In the genomic region with DNA sequence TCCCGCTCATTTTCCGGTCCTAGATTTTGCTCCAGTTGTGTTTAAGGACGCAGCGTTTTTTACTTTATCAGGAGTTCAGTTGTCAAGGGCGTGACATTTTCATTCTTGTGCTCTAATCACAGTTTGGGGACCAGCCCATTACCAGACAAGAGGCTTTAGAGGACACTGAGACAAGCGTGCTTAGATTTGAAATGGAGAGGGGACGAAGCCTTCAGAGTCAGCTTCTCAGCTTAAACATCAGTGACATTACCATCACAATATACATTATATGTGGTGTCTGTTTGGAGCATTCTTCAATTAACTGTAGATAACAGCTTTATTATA, we compare ENCODE assay signal across 8 mouse cellular contexts. TPM values are rescaled to one million over a fixed set of nuclear protein-coding genes. Genes with fewer than 3 reads are reported as not detected.
A peak's percentile ranks its signal among the peaks of the same experiment; 100 is the strongest.
DNase-seq lines count a peak whose midpoint lies in the region; ATAC-seq and TF ChIP-seq lines count a peak whose summit lies in the region.

No protein-coding gene starts in this region.

- peaks cover 43% of the 10 kb centered on the region for H3K79me2 ChIP-seq in MEL (ENCODE audit: control insufficient read depth, insufficient read depth, low read length, poor library complexity)

- H3K36me3 ChIP-seq in heart, embryonic 14.5 days (ENCODE audit: control insufficient read depth, insufficient read depth, low read length): no peaks in the 10 kb centered on the region
- H3K36me3 ChIP-seq in MEL (ENCODE audit: control insufficient read depth in 1 of 2, insufficient read depth in 2 of 2, low read length in 2 of 2): peaks cover 0 to 23% of the 10 kb centered on the region in 2 experiments; a peak in 3 of 4 replicates
- H3K36me3 ChIP-seq in hindbrain, embryonic 11.5 days (ENCODE audit: control insufficient read depth, insufficient read depth, low read length): no peaks in the 10 kb centered on the region
- no peaks in the 10 kb centered on the region for H3K36me3 ChIP-seq in midbrain, embryonic 11.5 days (ENCODE audit: control insufficient read depth, insufficient read depth, low read length)

- peak overlapping the region; percentile 95 for H3K9ac ChIP-seq in heart, embryonic 14.5 days (ENCODE audit: low read length)
- H3K9ac ChIP-seq in MEL (ENCODE audit: control insufficient read depth, low read depth, low read length, poor library complexity, severe bottlenecking): peak overlapping the region; percentile 81
- H3K9ac ChIP-seq in hindbrain, embryonic 11.5 days (ENCODE audit: low read depth, low read length): peak overlapping the region; percentile 99
- peak overlapping the region; percentile 99 for H3K9ac ChIP-seq in midbrain, embryonic 11.5 days (ENCODE audit: low read length)

- no peak for TF ChIP-seq CTCF in MEL (IDR thresholded peaks at IDR 0.05 in 2 of 3, conservative IDR thresholded peaks at IDR 0.05 in 1 of 3; ENCODE audit: control insufficient read depth in 1 of 3, insufficient read depth in 1 of 3, low read depth in 2 of 3, low read length in 3 of 3, poor library complexity in 1 of 3, severe bottlenecking in 1 of 3)

- no peak for ATAC-seq in heart, embryonic 14.5 days (ENCODE audit: insufficient number of reproducible peaks, insufficient read depth, low FRiP score, low read depth)
- ATAC-seq in hindbrain, embryonic 11.5 days (ENCODE audit: low FRiP score): no peak; the same call in 1 of the 2 replicates
- no peak for ATAC-seq in midbrain, embryonic 11.5 days (ENCODE audit: low FRiP score)

- H3K4me1 ChIP-seq in heart, embryonic 14.5 days (ENCODE audit: control insufficient read depth in 2 of 2, insufficient read depth in 2 of 2, low read length in 2 of 2): peaks cover 0 to 5% of the 10 kb centered on the region in 2 experiments; a peak in 1 of 4 replicates
- peaks cover 6 to 13% of the 10 kb centered on the region in 2 experiments for H3K4me1 ChIP-seq in MEL (ENCODE audit: control insufficient read depth in 1 of 2, insufficient read depth in 2 of 2, low read length in 2 of 2)
- no peaks in the 10 kb centered on the region for H3K4me1 ChIP-seq in hindbrain, embryonic 11.5 days (replicated peaks; ENCODE audit: control insufficient read depth, insufficient read depth, low read length)
- H3K4me1 ChIP-seq in midbrain, embryonic 11.5 days (ENCODE audit: control insufficient read depth, insufficient read depth, low read length): peaks cover 9% of the 10 kb centered on the region; the same call in 1 of the 2 replicates

- TF ChIP-seq POLR2A in MEL (IDR thresholded peaks at IDR 0.05; ENCODE audit: control insufficient read depth in 1 of 2, insufficient read depth in 1 of 2, low read depth in 1 of 2, low read length in 2 of 2, poor library complexity in 1 of 2): no peak

- no peaks in the 10 kb centered on the region for H3K27me3 ChIP-seq in heart, embryonic 14.5 days (ENCODE audit: control insufficient read depth, insufficient read depth, low read length)
- H3K27me3 ChIP-seq in MEL (ENCODE audit: control insufficient read depth in 1 of 2, insufficient read depth in 2 of 2, low read length in 2 of 2): no peaks in the 10 kb centered on the region
- no peaks in the 10 kb centered on the region for H3K27me3 ChIP-seq in hindbrain, embryonic 11.5 days (ENCODE audit: control insufficient read depth, insufficient read depth, low read length)
- H3K27me3 ChIP-seq in midbrain, embryonic 11.5 days (ENCODE audit: control insufficient read depth, insufficient read depth, low read length): no peaks in the 10 kb centered on the region

- H3K27ac ChIP-seq in heart, embryonic 14.5 days (replicated peaks in 1 of 2; ENCODE audit: control insufficient read depth in 1 of 2, insufficient read depth in 1 of 2, low read depth in 2 of 2, low read length in 2 of 2): peak overlapping the region; percentile 89 to 96
- H3K27ac ChIP-seq in MEL (ENCODE audit: control insufficient read depth, low read depth, low read length): peak overlapping the region; percentile 61
- H3K27ac ChIP-seq in hindbrain, embryonic 11.5 days (ENCODE audit: low read depth, low read length): peak overlapping the region; percentile 87
- H3K27ac ChIP-seq in midbrain, embryonic 11.5 days (ENCODE audit: low read depth, low read length): peak overlapping the region; percentile 80

- intact Hi-C loops in left cerebral cortex, postnatal 36 days (cut with DNase I): loop anchor here (1.0 kb wide), 1 partner anchor 78 kb away; a partner anchor contains a TSS
- intact Hi-C loops in gastrocnemius, postnatal 36 days (cut with DNase I): no loop called here

- H3K4me3 ChIP-seq in heart, embryonic 14.5 days (ENCODE audit: control insufficient read depth in 1 of 2, insufficient read depth in 1 of 2, low read depth in 1 of 2, low read length in 2 of 2): peak overlapping the region; percentile 86 to 97
- H3K4me3 ChIP-seq in MEL (ENCODE audit: control insufficient read depth in 1 of 2, insufficient read depth in 1 of 2, low read depth in 2 of 2, low read length in 2 of 2): peak overlapping the region; percentile 62 to 66
- H3K4me3 ChIP-seq in hindbrain, embryonic 11.5 days (ENCODE audit: low read depth, low read length): peak overlapping the region; percentile 98
- H3K4me3 ChIP-seq in midbrain, embryonic 11.5 days (ENCODE audit: low read depth, low read length): peak overlapping the region; percentile 98

- DNase-seq in heart, adult 18-20 months: no peak
- peak; percentile 87 for DNase-seq in MEL (ENCODE audit: low read depth, low spot score)
- no peak for DNase-seq in hindbrain, embryonic 11.5 days (ENCODE audit: low spot score)
- peak; percentile 95 for DNase-seq in midbrain, embryonic 11.5 days (ENCODE audit: low spot score, missing footprints)
- DNase-seq in left cerebral cortex, postnatal 36 days (ENCODE audit: low spot score in 2 of 2): no peak
- no peak for DNase-seq in gastrocnemius, postnatal 36 days
- no peak for DNase-seq in gastrocnemius, postnatal 10 days

- TF ChIP-seq RAD21 in MEL (IDR thresholded peaks at IDR 0.05; ENCODE audit: low read depth, low read length): no peak

- H3K9me3 ChIP-seq in heart, embryonic 14.5 days (ENCODE audit: control insufficient read depth, low read length): no peaks in the 10 kb centered on the region
- H3K9me3 ChIP-seq in MEL (replicated peaks; ENCODE audit: insufficient read depth, low read length): no peaks in the 10 kb centered on the region
- H3K9me3 ChIP-seq in hindbrain, embryonic 11.5 days (ENCODE audit: control insufficient read depth, low read length): no peaks in the 10 kb centered on the region
- no peaks in the 10 kb centered on the region for H3K9me3 ChIP-seq in midbrain, embryonic 11.5 days (ENCODE audit: control insufficient read depth, low read length)

- no peak; a peak in 1 of 4 replicates for TF ChIP-seq EP300 in MEL (IDR thresholded peaks at IDR 0.05; ENCODE audit: low read depth in 1 of 2, low read length in 2 of 2)

- peak overlapping the region; percentile 66 for H3K4me2 ChIP-seq in heart, embryonic 14.5 days (ENCODE audit: low read length)
- peak overlapping the region; percentile 73 for H3K4me2 ChIP-seq in hindbrain, embryonic 11.5 days (replicated peaks; ENCODE audit: low read depth, low read length)
- H3K4me2 ChIP-seq in midbrain, embryonic 11.5 days: peak overlapping the region; percentile 70

- 2% methylated on average over 7 of the region's 7 CpGs for WGBS in heart, embryonic 14.5 days
- 8% methylated on average over 7 of the region's 7 CpGs for WGBS in hindbrain, embryonic 11.5 days
- WGBS in midbrain, embryonic 11.5 days: 3% methylated on average over 7 of the region's 7 CpGs

TF ChIP-seq in MEL, 35 proteins besides CTCF, POLR2A, EP300 and RAD21 (continues in another document):
- TF ChIP-seq MYC (IDR thresholded peaks at IDR 0.05; ENCODE audit: low read depth, low read length) (peak; percentile 52), POLR2AphosphoS2 (IDR thresholded peaks at IDR 0.05; ENCODE audit: low read length) (no peak), MAZ (IDR thresholded peaks at IDR 0.05; ENCODE audit: low read depth, low read length) (no peak), KAT2A (conservative IDR thresholded peaks at IDR 0.05; ENCODE audit: low read depth, low read length) (no peak), E2F4 (IDR thresholded peaks at IDR 0.05; ENCODE audit: borderline replicate concordance, low read depth, low read length) (peak; percentile 10; the same call in 1 of the 2 replicates), ZNF384 (IDR thresholded peaks at IDR 0.05; ENCODE audit: low read depth, low read length) (no peak), ELF1 (IDR thresholded peaks at IDR 0.05; ENCODE audit: low read depth, low read length) (0 out of 2 replicates have a peak, but pooled peaks have one; percentile 22), CHD1 (IDR thresholded peaks at IDR 0.05; ENCODE audit: low read depth, low read length) (no peak; the same call in 1 of the 2 replicates), ZMIZ1 (IDR thresholded peaks at IDR 0.05; ENCODE audit: low read depth, low read length) (no peak), MAX (IDR thresholded peaks at IDR 0.05; ENCODE audit: low read length) (peak; percentile 78), TCF12 (IDR thresholded peaks at IDR 0.05; ENCODE audit: low read depth, low read length) (no peak), RCOR1 (IDR thresholded peaks at IDR 0.05; ENCODE audit: low read depth, low read length) (peak; percentile 70; the same call in 1 of the 2 replicates), HCFC1 (IDR thresholded peaks at IDR 0.05; ENCODE audit: low read depth, low read length) (no peak; the same call in 1 of the 2 replicates), GATA1 (IDR thresholded peaks at IDR 0.05; ENCODE audit: low read depth, low read length) (peak; percentile 44; the same call in 1 of the 2 replicates), MYB (IDR thresholded peaks at IDR 0.05; ENCODE audit: low read depth, low read length) (no peak), USF2 (IDR thresholded peaks at IDR 0.05; ENCODE audit: borderline replicate concordance in 1 of 2, insufficient read depth in 1 of 2, low read depth in 1 of 2, low read length in 2 of 2) (no peak), JUND (IDR thresholded peaks at IDR 0.05; ENCODE audit: low read depth, low read length) (no peak), MXI1 (IDR thresholded peaks at IDR 0.05; ENCODE audit: low read depth, low read length) (no peak), SIN3A (IDR thresholded peaks at IDR 0.05; ENCODE audit: low read length) (peak; percentile 81), CHD2 (IDR thresholded peaks at IDR 0.05; ENCODE audit: low read length) (no peak)

RNA-seq across cellular contexts. Expression of a gene that starts 1.4 kb away (rescaled TPM):
- polyA plus RNA-seq in heart, embryonic 14.5 days (2014; fragmentation: Nextera tagmentation; extraction: Ambion mirVana): 46.9 and 48.2 TPM in 2 replicates
- 10 to 100 TPM; 18.5 to 20.0 TPM for total RNA-seq in heart, adult 18-20 months (2021)
- total RNA-seq in MEL (2012; rRNA removed): 75.2 and 80.5 TPM in 2 replicates
- 10 to 100 TPM; 47.1 to 95.8 TPM for polyA plus RNA-seq in MEL (2012; ENCODE audit: insufficient read depth in 1 of 2, insufficient read length in 2 of 2, low read depth in 1 of 2, low replicate concordance in 2 of 2, missing spikeins in 1 of 2)
- polyA plus RNA-seq in hindbrain, embryonic 11.5 days (2014; fragmentation: Nextera tagmentation; extraction: Ambion mirVana): 79.1 and 79.3 TPM in 2 replicates
- polyA plus RNA-seq in midbrain, embryonic 11.5 days (2014; fragmentation: Nextera tagmentation; extraction: Ambion mirVana): 78.4 and 89.0 TPM in 2 replicates
- 10 to 100 TPM; 48.3 to 51.2 TPM for total RNA-seq in left cerebral cortex, postnatal 36 days (2021)
- total RNA-seq in gastrocnemius, postnatal 36 days (2021): 10 to 100 TPM; 19.0 to 19.3 TPM
- 10 to 100 TPM; 29.0 to 31.5 TPM for total RNA-seq in gastrocnemius, postnatal 10 days (2021)

Comparison
In these comparisons a context has a peak if more than half of its experiments do, and no peak if none do; other contexts are left out.
1. DNase-seq: peak in MEL (single experiment) and midbrain, embryonic 11.5 days (single experiment); none in heart, adult 18-20 months (0 of 2), hindbrain, embryonic 11.5 days (single experiment), left cerebral cortex, postnatal 36 days (0 of 2), gastrocnemius, postnatal 36 days (0 of 2) and gastrocnemius, postnatal 10 days (single experiment).
2. Peak in every context shown above with its lines, with median percentiles within 50 percentile points of each other: H3K27ac ChIP-seq, H3K4me2 ChIP-seq, H3K4me3 ChIP-seq and H3K9ac ChIP-seq.